In genomic region chr3:145817276-145817675, GRCm38 (mm10) we compare ENCODE assay signal across 9 mouse cellular contexts. TPM values are rescaled to one million over a fixed set of nuclear protein-coding genes. Genes with fewer than 3 reads are reported as not detected.
DNase-seq lines count a peak whose midpoint lies in the region; ATAC-seq and TF ChIP-seq lines count a peak whose summit lies in the region.
"Had no signal": no experiment of that assay in that cellular context is flagged by ENCODE, and none has a peak within 500 bp of the region (broad histone marks: within the 10 kb centered on the region; RNA-seq: fewer than 3 reads in every experiment).

No protein-coding gene starts in this region.

- peak overlapping the region; percentile 42; the same call in 1 of the 2 replicates for H3K27ac ChIP-seq in midbrain, embryonic 10.5 days (replicated peaks)
- H3K27ac ChIP-seq in midbrain, embryonic 15.5 days = no peak overlapping the region
- peak overlapping the region; percentile 80 for H3K27ac ChIP-seq in kidney, postnatal 0 days

- TF ChIP-seq CTCF in kidney, postnatal 0 days (IDR thresholded peaks at IDR 0.05; ENCODE audit: low read depth) = no peak

- peaks cover 11% of the 10 kb centered on the region for H3K4me1 ChIP-seq in midbrain, embryonic 10.5 days
- H3K4me1 ChIP-seq in midbrain, embryonic 15.5 days = peaks cover 9% of the 10 kb centered on the region; the same call in 1 of the 2 replicates
- H3K4me1 ChIP-seq in kidney, postnatal 0 days (replicated peaks; ENCODE audit: insufficient read depth, low read length) = peaks cover 16% of the 10 kb centered on the region

- peak; percentile 84 for DNase-seq in heart, adult 11 months
- no peak for DNase-seq in heart, adult 18-20 months
- DNase-seq in midbrain, embryonic 10.5 days (ENCODE audit: low spot score) = no peak
- peak; percentile 61 for DNase-seq in kidney, postnatal 0 days (ENCODE audit: low spot score)
- peak; percentile 44 for DNase-seq in retina, embryonic 14.5 days (ENCODE audit: low spot score)
- no peak for DNase-seq in gastrocnemius, adult 8-10 months (ENCODE audit: low spot score in 2 of 2)
- DNase-seq in adrenal gland, adult 2 months = no peak
- DNase-seq: right cerebral cortex, postnatal 14 days had no signal

- H3K27me3 ChIP-seq in midbrain, embryonic 10.5 days (ENCODE audit: low read depth, poor library complexity, severe bottlenecking) = peaks cover 38% of the 10 kb centered on the region
- no peaks in the 10 kb centered on the region for H3K27me3 ChIP-seq in midbrain, embryonic 15.5 days (replicated peaks)
- no peaks in the 10 kb centered on the region for H3K27me3 ChIP-seq in kidney, postnatal 0 days (ENCODE audit: insufficient read depth, low read length)

- no peak overlapping the region for H3K4me2 ChIP-seq in midbrain, embryonic 15.5 days
- peak overlapping the region; percentile 25; the same call in 1 of the 2 replicates for H3K4me2 ChIP-seq in kidney, postnatal 0 days (ENCODE audit: low read length)

- ATAC-seq in midbrain, embryonic 15.5 days (replicated peaks) = no peak; the same call in 1 of the 2 replicates
- ATAC-seq in kidney, postnatal 0 days (replicated peaks; ENCODE audit: low FRiP score, low read depth) = peak; percentile 44; the same call in 1 of the 2 replicates

- H3K36me3 ChIP-seq in midbrain, embryonic 10.5 days = no peaks in the 10 kb centered on the region
- no peaks in the 10 kb centered on the region for H3K36me3 ChIP-seq in midbrain, embryonic 15.5 days (replicated peaks)
- H3K36me3 ChIP-seq in kidney, postnatal 0 days (ENCODE audit: insufficient read depth, low read length) = no peaks in the 10 kb centered on the region

- no peaks in the 10 kb centered on the region for H3K9me3 ChIP-seq in midbrain, embryonic 10.5 days (replicated peaks)
- H3K9me3 ChIP-seq in midbrain, embryonic 15.5 days = no peaks in the 10 kb centered on the region
- no peaks in the 10 kb centered on the region for H3K9me3 ChIP-seq in kidney, postnatal 0 days (replicated peaks; ENCODE audit: low read length)

- H3K4me3 ChIP-seq in midbrain, embryonic 10.5 days = no peak overlapping the region
- no peak overlapping the region for H3K4me3 ChIP-seq in midbrain, embryonic 15.5 days
- no peak overlapping the region for H3K4me3 ChIP-seq in kidney, postnatal 0 days (replicated peaks; ENCODE audit: low read depth, low read length)

- no peak overlapping the region for H3K9ac ChIP-seq in midbrain, embryonic 15.5 days
- no peak overlapping the region for H3K9ac ChIP-seq in kidney, postnatal 0 days (ENCODE audit: low read depth, low read length)

- 53% methylated on average over 6 of the region's 6 CpGs for WGBS in midbrain, embryonic 10.5 days
- 39% methylated on average over 6 of the region's 6 CpGs for WGBS in midbrain, embryonic 15.5 days
- 24% methylated on average over 6 of the region's 6 CpGs for WGBS in kidney, postnatal 0 days

RNA-seq across cellular contexts. Expression of gene Ddah1, which starts 58.8 kb away (rescaled TPM):
- total RNA-seq in heart, adult 18-20 months (2021) = 1 to 10 TPM; 6.4 to 8.2 TPM
- polyA plus RNA-seq in midbrain, embryonic 10.5 days (2016; fragmentation: Nextera tagmentation; extraction: Ambion mirVana) = 24.0 and 26.5 TPM in 2 replicates
- 135 and 137 TPM in 2 replicates for polyA plus RNA-seq in midbrain, embryonic 15.5 days (2015; fragmentation: Nextera tagmentation; extraction: Ambion mirVana)
- 108 and 119 TPM in 2 replicates for polyA plus RNA-seq in kidney, postnatal 0 days (2015; fragmentation: Nextera tagmentation; extraction: Ambion mirVana)
- 1 to 10 TPM; 1.7 to 3.0 (median 2.2) TPM for total RNA-seq in gastrocnemius, adult 8-10 months (2022)
- 1 to 10 TPM; 1.8 to 3.6 TPM for total RNA-seq in adrenal gland, adult 2 months (2021)
- polyA plus RNA-seq in adrenal gland, adult 2 months (2012; rRNA removed) = 1.1 and 1.5 TPM in 2 replicates

Comparison
In these comparisons a context has a peak if more than half of its experiments do, and no peak if none do; other contexts are left out.
1. DNase-seq: peak in heart, adult 11 months (single experiment), kidney, postnatal 0 days (single experiment) and retina, embryonic 14.5 days (single experiment); none in heart, adult 18-20 months (0 of 2), midbrain, embryonic 10.5 days (single experiment), gastrocnemius, adult 8-10 months (0 of 2) and adrenal gland, adult 2 months (single experiment).